Mouse (Mus musculus): ENCODE results near the gene Anks1b.

Gene Anks1b

GRCm38 (mm10) chr10:89873146-89873950 is at the start of gene Anks1b:
Gene Anks1b (plus strand): TSS chr10:89873509.
- peak; percentile 59 for DNase-seq (ENCODE audit: low read depth, low spot score)

- peak; percentile 79 for DNase-seq (ENCODE audit: low read depth, low spot score)
These were observed 49.4 kb upstream of the Anks1b start for GRCm38 (mm10) chr10:89823906-89824305.

GRCm38 (mm10) chr10:89826896-89827295 is 46.4 kb upstream of the Anks1b start:
- DNase-seq (ENCODE audit: low read depth, low spot score), result no peak

DNA sequence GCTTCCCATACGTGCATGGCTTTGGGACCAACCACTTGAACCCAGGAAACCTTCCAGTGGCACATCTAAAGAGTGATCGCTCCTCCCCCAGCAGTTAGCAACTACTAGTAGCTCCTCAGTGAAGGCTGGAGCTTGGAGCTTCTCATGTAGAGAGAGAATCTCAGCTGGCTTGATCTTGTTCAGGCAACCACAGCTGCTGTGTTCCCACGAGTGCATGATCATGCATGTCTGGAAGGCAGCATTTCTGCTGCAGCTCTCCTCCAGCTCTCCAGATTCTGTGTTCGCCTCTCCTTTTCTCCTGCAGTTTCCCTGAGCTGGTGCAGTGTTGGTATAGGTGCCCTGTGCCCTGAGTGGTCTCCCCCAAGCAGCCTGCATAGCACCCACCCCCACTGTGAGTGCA is 41.0 kb upstream of the Anks1b start:
- no peak for DNase-seq (ENCODE audit: low read depth, low spot score)

DNA sequence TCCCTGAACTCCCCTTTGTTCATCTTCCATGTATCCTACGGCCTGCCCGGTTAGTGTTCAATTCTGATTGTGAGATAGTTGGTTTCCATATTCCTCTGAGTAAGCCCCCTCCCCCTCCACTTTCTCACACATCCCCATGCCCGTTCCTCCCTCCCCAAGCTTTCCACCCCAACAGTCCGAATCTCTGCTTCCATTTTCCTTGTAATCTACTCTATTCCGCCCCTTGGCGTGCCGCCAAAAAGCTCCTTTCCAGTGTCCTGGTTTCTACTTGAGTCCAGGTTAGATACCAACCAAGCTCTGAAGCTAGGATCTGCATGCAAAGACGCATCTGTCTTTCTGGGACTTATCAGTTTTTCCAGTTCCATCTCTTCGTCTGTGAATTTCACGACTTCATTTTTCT is 40.1 kb upstream of the Anks1b start:
- DNase-seq (ENCODE audit: low read depth, low spot score), result no peak

GRCm38 (mm10) chr10:89837476-89837875 is 35.8 kb upstream of the Anks1b start:
- peak; percentile 14 for DNase-seq (ENCODE audit: low read depth, low spot score)

DNA sequence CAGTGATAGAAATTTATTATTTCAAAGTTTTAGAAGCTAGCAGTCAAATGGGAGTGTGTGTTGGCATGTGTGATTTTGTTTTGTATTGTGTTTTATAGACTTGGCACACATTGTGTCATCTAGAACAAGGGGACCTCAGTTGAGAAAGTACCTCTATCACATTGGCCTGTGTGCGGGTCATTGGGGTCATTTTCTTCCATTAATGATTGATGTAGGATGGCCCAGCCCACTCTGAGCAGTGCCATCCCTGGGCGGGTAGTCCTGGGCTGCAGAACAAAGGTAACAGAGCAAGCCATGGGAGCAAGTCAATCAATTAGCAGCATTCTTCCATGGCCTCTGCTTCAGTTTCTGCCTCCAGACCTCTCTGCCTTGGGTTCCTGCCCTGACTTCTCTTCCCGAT is 34.5 kb upstream of the Anks1b start:
- DNase-seq (ENCODE audit: low read depth, low spot score), result no peak

- DNase-seq (ENCODE audit: low read depth, low spot score), result no peak
These were observed 22.4 kb upstream of the Anks1b start for GRCm38 (mm10) chr10:89850951-89851350.

DNA sequence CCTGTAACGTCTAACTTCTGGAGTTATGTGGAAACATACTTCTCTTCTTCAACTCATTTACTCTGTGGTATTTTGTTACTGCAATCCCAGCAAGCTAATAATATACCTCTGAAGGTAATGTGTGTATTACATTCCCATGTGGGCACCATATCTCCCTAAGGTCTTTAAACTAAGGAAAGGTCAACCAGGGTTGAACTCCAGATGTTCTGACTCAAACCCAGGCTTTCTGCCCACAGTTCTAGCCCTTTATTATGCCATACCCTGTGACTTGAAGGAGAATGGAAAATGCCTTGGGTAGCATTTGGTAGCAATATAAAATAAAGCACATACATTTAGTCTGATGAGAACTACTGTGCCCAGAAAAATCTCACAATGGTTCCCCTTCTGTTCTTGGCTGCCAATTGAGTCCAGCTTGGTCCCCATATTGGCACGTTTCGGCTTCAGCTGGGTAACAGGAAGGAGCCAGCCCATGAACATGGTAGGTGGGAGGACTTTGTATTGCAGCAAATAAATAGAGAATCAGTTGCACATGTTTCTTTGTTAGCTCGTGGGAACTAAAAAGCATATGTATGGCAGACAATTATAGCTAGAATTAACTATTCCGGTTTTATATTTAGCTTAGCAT is 17.9 kb upstream of the Anks1b start:
- no peak for DNase-seq (ENCODE audit: low read depth, low spot score)

GRCm38 (mm10) chr10:89856286-89856685 is 17.0 kb upstream of the Anks1b start:
- no peak for DNase-seq (ENCODE audit: low read depth, low spot score)

- no peak for DNase-seq (ENCODE audit: low read depth, low spot score)
These were observed 5.1 kb upstream of the Anks1b start for GRCm38 (mm10) chr10:89868211-89868610.

- DNase-seq (ENCODE audit: low read depth, low spot score), result no peak
These were observed 4.5 kb upstream of the Anks1b start for GRCm38 (mm10) chr10:89868836-89869235.

GRCm38 (mm10) chr10:89872501-89873145 is 686 bp upstream of the Anks1b start:
- peak; percentile 70 for DNase-seq (ENCODE audit: low read depth, low spot score)

DNA sequence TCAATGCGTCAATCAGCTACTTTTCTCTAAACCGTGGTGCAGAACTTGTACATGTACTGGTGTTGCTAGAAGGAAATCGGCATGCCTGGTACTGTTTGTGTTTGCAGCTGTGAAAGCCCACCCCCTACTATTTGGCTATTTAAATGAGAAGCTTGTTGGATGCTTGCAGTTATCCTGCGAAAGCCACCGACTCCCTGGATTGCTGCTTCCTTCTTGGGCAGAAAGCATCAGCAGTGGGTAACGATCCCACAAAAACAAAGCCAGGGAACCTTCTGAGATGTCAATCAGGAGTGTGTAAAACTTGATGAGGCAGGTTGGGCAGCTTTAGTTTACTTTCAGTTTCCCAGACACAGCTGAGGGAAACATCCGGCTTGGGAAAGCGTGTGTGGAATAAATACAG is 727 bp downstream of the Anks1b start:
- peak; percentile 6 for DNase-seq (ENCODE audit: low read depth, low spot score)

DNA sequence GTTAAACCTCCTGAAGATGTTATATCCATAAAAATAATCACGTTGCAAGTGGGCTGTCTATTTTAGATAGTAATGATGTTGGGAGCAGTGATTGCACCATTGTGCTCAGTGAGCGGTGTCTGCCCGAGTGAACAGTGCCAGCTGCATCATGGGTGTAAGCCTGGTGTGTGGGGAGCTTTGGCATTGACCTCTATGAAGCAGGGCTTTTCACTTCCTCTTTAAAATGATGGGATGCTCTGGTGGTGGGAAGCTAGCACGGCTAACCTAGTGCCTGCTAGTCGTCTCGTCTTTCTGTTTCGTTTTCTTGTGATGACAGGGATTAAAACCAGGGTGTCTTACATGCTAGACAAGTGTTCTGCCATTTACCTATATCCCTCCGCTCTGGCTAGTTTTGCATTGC is 10.3 kb downstream of the Anks1b start:
- DNase-seq (ENCODE audit: low read depth, low spot score), result no peak

- DNase-seq (ENCODE audit: low read depth, low spot score), result no peak
These were observed 29.5 kb downstream of the Anks1b start for GRCm38 (mm10) chr10:89902720-89903337.

DNA sequence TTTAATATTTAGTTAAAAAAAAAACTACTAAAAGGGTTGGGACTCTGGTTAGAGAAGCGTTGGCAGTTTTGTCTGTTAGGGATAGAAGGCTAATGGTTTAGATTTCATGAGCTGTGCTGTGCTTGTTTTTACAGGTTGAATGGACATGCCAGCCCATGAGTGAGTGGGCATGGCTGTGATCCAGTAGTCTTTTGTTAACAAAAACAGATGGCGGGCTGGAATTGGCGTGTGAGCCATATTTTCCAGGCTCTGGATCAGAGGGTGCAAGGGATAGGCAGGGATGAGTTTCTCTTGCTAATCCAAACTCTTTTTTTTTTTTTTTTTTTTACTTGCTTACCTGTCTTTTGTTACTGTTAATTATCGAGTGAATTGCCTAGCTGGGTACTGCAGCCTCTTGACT is 38.6 kb downstream of the Anks1b start:
- no peak for DNase-seq (ENCODE audit: low read depth, low spot score)

DNA sequence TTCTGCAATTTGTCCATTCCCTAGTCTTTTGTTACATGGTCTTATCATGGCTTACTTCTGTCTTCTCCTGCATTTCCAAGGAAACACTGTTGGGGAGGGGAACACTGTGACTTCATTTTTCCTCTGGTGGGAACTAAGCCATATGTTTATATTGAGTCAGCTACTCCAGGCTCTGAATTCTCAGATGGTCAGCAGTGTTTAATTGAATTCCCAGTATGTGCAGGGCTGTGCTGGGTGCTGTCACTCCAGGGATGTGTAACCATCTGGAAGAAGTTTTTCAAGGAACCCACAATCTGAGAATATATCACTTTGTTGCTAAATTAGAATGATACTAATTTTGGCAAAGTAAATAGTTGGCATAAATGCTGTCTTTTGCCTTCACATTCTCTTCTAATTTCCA is 39.9 kb downstream of the Anks1b start:
- no peak for DNase-seq (ENCODE audit: low read depth, low spot score)

GRCm38 (mm10) chr10:89917141-89917540 is 43.8 kb downstream of the Anks1b start:
- no peak for DNase-seq (ENCODE audit: low read depth, low spot score)

DNA sequence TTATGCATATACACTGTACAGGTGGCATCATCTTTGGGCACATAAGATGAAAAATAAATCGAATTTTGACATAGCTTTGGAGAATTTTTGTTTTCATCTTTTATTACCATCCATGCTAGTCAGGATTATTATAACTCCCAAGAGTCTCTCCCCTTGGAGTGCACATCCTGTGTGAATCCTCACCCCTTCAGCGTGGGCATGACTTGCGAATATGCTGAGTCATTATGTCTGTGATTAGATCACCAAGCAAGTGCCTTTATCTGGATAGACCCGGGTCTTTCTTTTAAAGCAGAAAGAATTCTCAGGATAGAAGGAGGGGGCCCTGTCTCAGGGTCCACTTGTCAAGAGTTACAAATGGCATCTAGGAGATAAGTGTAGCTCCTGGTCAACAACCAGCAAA is 48.7 kb downstream of the Anks1b start:
- no peak for DNase-seq (ENCODE audit: low read depth, low spot score)

DNA sequence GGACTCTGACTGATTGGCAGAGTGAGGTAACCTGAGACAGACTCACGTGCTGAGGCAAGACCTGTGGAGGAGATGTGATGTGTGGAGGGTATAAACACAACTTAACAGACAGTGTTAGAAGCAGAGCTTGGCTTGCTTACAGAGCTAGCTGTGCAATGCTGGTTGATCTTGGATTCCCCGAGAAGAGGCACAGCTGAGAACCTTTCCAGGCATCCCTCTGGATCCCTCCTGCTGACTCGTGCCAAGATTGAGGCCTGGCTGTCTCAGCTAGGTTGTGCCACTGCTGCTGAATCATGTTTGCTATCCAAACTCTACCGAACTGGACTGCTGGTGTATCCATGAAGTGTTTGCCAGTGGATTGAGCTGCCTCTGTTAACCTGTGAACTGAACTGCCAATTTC is 68.9 kb downstream of the Anks1b start:
- no peak for DNase-seq (ENCODE audit: low read depth, low spot score)

DNA sequence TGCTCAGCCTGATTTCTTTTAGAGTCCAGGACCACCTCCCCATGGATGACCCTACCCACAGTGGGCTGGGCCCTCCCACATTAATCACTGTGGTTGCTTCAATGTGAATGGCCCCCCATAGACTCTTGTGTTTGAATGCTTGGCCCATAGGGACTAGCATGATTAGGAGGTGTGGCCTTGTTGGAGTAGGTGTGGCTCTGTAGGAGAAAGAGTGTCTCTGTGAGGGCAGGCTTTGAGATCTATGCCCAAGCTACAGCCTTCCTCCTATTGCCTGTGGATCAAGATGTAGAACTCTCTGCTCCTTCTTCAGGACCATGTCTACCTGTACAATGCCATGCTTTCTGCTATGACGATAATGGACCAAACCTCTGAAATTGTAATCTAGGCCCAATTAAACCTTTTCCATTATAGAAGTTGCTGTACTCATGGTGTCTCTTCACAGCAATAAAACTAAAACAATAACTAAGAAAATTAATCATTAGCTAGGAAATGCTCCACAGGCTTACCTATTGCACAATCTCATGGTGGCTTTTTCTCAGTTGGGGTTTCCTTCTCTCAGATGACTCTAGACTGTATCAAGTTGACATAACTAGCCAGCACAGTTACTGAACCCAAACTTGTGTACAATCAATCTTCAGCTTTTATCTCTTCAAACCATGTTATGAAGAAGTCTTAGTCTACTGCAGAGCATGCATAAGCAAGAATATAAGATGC is 73.5 kb downstream of the Anks1b start:
- DNase-seq (ENCODE audit: low read depth, low spot score), result no peak
